Mouse (Mus musculus) left cerebral cortex, adult 2 months (tissue): ENCODE results near the gene Coro2a. TPM values are rescaled to one million over a fixed set of nuclear protein-coding genes. Genes with fewer than 3 reads are reported as not detected.

ENCODE experiments used
- DNase-seq, 2 experiments: peaks; one replicate each; pipeline ENCODE4 v3.0.0; 2021 to 2022; ENCODE audit warnings: low spot score in 2 of 2, mixed read lengths in 1 of 2; ENCODE audit errors: extremely low spot score in 1 of 2
- H3K27ac ChIP-seq: fragments of 200-600 bp; 2 replicates; pipeline ENCODE4 v1.8.1; 2022
- H3K4me3 ChIP-seq: fragments of 200-600 bp; 2 replicates; pipeline ENCODE4 v1.8.1; 2022
- CTCF ChIP-seq: fragments of 200-600 bp; IDR thresholded peaks from 2 replicates; pipeline ENCODE4 v1.8.1; 2022; ENCODE audit warnings: antibody characterized with exemption, mild to moderate bottlenecking, moderate library complexity
- intact Hi-C: fragments of 180-260 bp; cut with DNase I; formaldehyde crosslinking; loops from one replicate; pipeline ENCODE4 v1.15.1; 2025
- total RNA-seq, 2 experiments: library from RNA; stranded (reverse); gene quantifications; 2 replicates each; pipeline ENCODE4 v1.2.3; 2021

Coro2a gene
- total RNA-seq, 2 experiments from 2014 or later = 24.4 to 28.2 TPM

GRCm38 (mm10) chr4:46545498-46545897, 56.5 kb downstream of the Coro2a start:
- DNase-seq = no peak
- no peak for TF ChIP-seq CTCF
- intact Hi-C loops = loop anchor here (5.0 kb wide), 1 partner anchor 52 kb away; no protein-coding TSS in a partner anchor
- H3K27ac ChIP-seq = no peak overlapping the region
- no peak overlapping the region for H3K4me3 ChIP-seq

DNA sequence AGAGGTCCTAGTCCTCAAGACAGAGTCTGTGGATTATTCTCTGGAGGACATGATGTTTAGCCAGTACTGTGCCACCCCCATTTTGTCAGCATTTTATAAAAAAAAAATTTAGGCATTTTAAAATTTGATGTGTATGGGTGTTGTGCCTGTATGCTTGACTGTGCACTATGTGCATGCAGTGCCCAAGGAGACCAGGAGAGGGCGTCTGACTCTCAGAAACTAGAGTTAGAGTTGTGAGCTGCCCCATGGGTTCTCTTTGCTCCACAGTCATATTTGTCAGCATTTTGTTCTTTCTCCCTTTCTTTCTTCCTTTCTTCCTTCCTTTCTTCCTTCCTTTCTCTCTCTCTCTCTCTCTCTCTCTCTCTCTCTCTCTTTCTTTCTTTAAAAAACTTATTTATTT, 57.7 kb downstream of the Coro2a start:
- peak; percentile 36 for TF ChIP-seq CTCF
- intact Hi-C loops = no loop called here
- DNase-seq = no peak

GRCm38 (mm10) chr4:46543366-46544050, 58.5 kb downstream of the Coro2a start:
- no peak for TF ChIP-seq CTCF
- no peak overlapping the region for H3K27ac ChIP-seq
- intact Hi-C loops = no loop called here
- H3K4me3 ChIP-seq = no peak overlapping the region
- DNase-seq = no peak

More for the DNA sequence above, 57.7 kb downstream of the Coro2a start:
- no peak overlapping the region for H3K4me3 ChIP-seq
- no peak overlapping the region for H3K27ac ChIP-seq

DNA sequence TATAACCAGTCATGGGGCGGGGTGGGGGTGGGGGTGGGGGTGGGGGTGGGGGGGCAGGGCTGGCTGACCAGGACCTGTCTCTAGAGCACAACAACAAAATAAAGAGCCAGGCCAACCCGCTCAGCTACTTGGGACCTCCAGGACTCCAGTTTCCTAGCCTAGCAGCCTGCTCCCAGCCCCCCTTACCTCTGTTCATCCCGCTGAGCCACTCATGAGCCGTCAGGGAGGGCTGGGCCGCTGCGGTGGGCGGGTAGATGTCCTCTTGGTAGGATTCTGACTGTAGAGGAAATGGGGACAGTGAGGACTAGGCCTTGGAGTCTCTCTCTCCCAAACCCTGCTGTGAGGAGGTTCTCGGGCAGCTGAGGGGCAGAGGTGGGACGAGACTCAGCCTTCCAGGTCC, 60.3 kb downstream of the Coro2a start:
- TF ChIP-seq CTCF = no peak
- Histone ChIP-seq H3K27ac (no peak overlapping the region), H3K4me3 (no peak overlapping the region)
- intact Hi-C loops = no loop called here
- no peak for DNase-seq

DNA sequence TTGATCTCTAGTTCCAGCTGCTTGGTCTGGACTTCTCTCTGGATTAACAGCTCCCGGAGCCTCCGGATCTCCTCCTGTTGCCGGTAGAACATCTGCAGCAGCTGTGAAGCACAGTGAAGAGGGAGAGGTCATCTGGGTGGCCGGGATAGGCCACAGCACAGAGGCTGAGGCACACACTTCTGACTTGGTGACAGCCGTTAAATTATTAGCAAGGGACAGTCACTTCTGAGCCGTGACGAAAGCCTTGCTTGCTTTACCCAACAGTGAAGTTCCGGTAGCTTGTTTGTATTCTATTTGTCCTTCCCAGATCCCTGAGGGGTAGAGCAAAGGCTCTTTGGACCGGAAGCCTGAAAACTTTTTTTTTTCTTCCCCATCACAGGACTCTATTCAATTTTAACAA, 62.8 kb downstream of the Coro2a start:
- no peak for TF ChIP-seq CTCF
- no peak overlapping the region for H3K27ac ChIP-seq
- DNase-seq = no peak
- intact Hi-C loops = no loop called here
- no peak overlapping the region for H3K4me3 ChIP-seq

DNA sequence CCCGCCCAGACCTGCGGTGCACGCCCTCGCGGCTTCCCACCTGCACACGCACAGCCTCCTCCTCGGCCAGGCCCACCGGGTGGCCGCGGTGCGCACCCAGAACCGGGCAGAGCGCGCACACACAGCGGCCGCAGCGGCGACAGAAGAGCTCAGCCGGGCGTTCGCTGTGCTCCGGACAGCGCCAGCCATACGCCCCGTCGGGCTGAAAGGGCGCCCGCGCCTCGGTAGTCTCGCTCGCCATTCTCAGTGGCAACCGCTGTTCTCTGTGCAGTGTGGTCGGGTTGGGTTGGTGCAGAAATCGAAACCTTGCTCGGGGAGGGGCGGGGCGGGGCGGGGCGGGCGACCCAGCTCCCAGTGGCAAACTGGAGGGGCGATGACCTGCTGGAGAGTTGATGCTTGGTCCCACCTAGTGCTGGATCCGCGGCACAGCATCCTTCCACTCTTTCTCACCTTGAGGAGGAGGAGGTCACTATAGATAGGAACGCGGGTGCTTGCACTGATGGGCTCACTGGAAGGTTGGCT, 66.1 kb downstream of the Coro2a start, which contains the start of gene Trim14:
TSS of gene Trim14 (minus strand) at position 302 of the 522 bp plus-strand sequence.
- TF ChIP-seq CTCF = peak; percentile 18; the same call in 1 of the 2 replicates
- peak within 1 kb of the TSS; percentile 48 for H3K4me3 ChIP-seq
- H3K27ac ChIP-seq = no peak within 1 kb of the TSS
- intact Hi-C loops = no loop called here
- no peak for DNase-seq

GRCm38 (mm10) chr4:46535094-46535830, 66.7 kb downstream of the Coro2a start:
- intact Hi-C loops = no loop called here
- TF ChIP-seq CTCF = no peak
- no peak overlapping the region for H3K27ac ChIP-seq
- no peak for DNase-seq
- H3K4me3 ChIP-seq = peak overlapping the region; percentile 48

GRCm38 (mm10) chr4:46533934-46534720, 67.9 kb downstream of the Coro2a start:
- DNase-seq = peak in 1 of 2 experiments; percentile 22
- Histone ChIP-seq H3K27ac (no peak overlapping the region), H3K4me3 (no peak overlapping the region)
- TF ChIP-seq CTCF = no peak
- intact Hi-C loops = no loop called here

DNA sequence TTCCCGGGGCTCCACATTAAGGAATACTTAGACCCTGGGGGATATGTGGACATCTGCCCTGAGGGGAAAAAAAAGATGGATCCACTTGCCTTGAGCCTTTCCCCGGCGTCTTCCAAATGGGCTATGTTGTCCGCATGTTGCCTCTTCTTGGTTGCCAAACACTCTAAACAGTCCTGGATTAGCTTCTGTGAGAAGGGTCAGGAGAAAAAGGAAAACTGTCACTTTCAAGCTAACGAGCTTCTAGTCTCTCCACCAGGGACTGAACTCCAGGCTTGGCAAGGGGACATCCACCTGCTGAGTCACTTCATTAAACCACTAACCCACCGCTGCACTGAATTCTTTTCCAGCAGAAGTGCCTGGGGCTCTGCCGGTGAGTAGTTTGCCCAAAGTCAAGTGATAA, 69.1 kb downstream of the Coro2a start:
- no peak overlapping the region for H3K4me3 ChIP-seq
- H3K27ac ChIP-seq = no peak overlapping the region
- intact Hi-C loops = no loop called here
- TF ChIP-seq CTCF = no peak
- DNase-seq = no peak

DNA sequence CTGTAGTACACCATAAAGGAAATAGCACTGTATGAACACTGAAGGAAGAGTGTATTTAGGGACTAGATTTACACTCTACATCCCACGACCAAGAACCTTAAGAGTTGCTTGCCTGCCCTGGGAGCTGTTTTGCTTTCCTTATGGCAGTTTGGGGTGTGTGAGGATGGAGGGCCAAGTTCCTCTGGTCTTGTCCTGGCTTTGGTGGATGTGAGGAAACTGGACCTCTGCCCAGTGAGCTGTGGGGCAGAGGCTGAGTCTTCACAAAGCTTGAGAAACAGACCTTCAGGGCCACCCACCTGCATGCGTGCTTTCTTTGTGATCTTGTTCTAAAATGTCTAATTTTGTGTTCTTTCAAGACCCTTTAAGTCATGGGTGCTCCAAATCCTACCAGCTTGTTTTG, 69.5 kb downstream of the Coro2a start:
- DNase-seq = no peak
- Histone ChIP-seq H3K4me3 (no peak overlapping the region), H3K27ac (no peak overlapping the region)
- intact Hi-C loops = no loop called here
- no peak for TF ChIP-seq CTCF

DNA sequence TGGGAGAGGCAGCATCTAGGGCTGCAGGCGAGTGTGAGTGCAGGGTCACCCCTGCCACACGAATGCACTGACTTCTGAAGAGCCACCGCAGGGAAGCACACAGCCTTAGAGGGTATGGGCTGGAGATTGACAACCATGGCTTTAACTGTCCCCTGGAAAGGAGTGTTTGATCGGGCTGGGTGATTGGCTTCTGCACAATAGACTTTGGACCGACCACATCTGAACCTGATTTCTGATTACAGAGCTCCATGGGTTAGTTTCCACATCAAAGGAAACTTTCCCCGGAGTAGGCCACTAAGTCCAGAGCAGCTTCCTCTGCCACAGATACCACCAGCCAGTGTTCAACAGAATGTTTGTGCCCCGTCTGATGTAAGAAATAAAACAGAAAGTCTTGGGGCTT, 72.3 kb downstream of the Coro2a start:
- intact Hi-C loops = no loop called here
- H3K27ac ChIP-seq = no peak overlapping the region
- DNase-seq = no peak
- no peak overlapping the region for H3K4me3 ChIP-seq
- TF ChIP-seq CTCF = no peak

- H3K27ac ChIP-seq = no peak overlapping the region
- no peak for DNase-seq
- no peak for TF ChIP-seq CTCF
- intact Hi-C loops = no loop called here
- H3K4me3 ChIP-seq = no peak overlapping the region
Measured at GRCm38 (mm10) chr4:46527558-46527926, 74.5 kb downstream of the Coro2a start.
